Mouse (Mus musculus): ENCODE measurements around the gene Klc1. TPM values are rescaled to one million over a fixed set of nuclear protein-coding genes. Genes with fewer than 3 reads are reported as not detected.
A peak's percentile ranks its signal among the peaks of the same experiment; 100 is the strongest.
"Not testable (repeated sequence)": the region's sequence is repeated elsewhere in the genome, so short reads cannot be mapped to it uniquely, and the experiment has no call there.

Gene Klc1
- total and polyA plus RNA-seq, 2 experiments: 17.4 to 18.8 TPM

DNA sequence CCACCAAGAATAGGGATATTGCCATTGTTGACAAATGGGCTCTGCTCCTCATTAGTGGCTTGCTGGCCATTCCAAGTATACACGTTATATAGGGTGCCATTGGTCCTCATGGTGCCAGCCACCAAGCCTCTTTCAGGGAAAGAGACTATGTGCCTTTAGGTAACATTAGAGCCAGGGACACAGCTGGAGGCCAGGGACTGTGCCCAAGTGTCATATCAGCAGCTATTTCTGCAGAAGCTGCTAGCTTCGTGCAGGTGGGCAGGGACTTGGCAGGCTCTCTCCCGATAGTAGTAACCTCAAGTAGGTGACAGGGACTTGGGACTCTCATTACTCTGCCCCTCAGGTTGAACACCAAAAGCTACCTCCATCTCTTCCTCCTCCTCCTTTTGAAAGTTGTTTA, 23.7 kb upstream of the Klc1 start:
- DNase-seq (ENCODE audit: extremely low read depth, low read depth, low spot score): no peak
- no peak overlapping the region for H3K27ac ChIP-seq (replicated peaks; ENCODE audit: insufficient read depth, low read depth, low read length)
- H3K9ac ChIP-seq (ENCODE audit: low read depth, low read length): no peak overlapping the region
- no peaks in the 10 kb centered on the region for H3K4me1 ChIP-seq (ENCODE audit: control insufficient read depth, insufficient read depth, low read length)
- TF ChIP-seq CTCF (IDR thresholded peaks at IDR 0.05; ENCODE audit: low read depth, low read length): no peak
- 85% methylated on average over 3 of the region's 3 CpGs for WGBS
- no peaks in the 10 kb centered on the region for H3K27me3 ChIP-seq (ENCODE audit: control insufficient read depth, insufficient read depth, low read length)
- H3K4me3 ChIP-seq (ENCODE audit: insufficient read depth, low read depth, low read length): no peak overlapping the region
- no peaks in the 10 kb centered on the region for H3K36me3 ChIP-seq (ENCODE audit: control insufficient read depth, insufficient read depth, low read length)
- H3K79me2 ChIP-seq (ENCODE audit: control insufficient read depth, insufficient read depth, low read length): no peaks in the 10 kb centered on the region

DNA sequence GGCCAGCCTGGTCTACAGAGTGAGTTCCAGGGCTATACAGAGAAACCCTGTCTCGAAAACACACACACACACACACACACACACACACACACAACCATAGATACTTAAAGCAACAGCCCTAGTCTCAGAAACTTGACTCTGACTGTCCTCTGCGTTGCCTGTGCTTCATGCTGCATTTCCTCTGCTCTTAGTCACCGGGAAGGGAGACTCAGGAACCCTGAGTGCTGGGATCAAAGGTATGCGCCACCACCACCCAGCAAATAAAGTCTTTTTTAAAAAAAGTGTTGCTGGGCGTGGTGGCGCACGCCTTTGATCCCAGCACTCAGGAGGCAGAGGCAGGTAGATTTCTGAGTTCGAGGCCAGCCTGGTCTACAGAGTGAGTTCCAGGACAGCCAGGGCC, 22.0 kb upstream of the Klc1 start:
- not testable (repeated sequence) for H3K27me3 ChIP-seq (ENCODE audit: control insufficient read depth, insufficient read depth, low read length); H3K36me3 ChIP-seq (ENCODE audit: control insufficient read depth, insufficient read depth, low read length); DNase-seq (ENCODE audit: extremely low read depth, low read depth, low spot score); H3K9ac ChIP-seq (ENCODE audit: low read depth, low read length); H3K4me1 ChIP-seq (ENCODE audit: control insufficient read depth, insufficient read depth, low read length); H3K27ac ChIP-seq (replicated peaks; ENCODE audit: insufficient read depth, low read depth, low read length); H3K4me3 ChIP-seq (ENCODE audit: insufficient read depth, low read depth, low read length); H3K79me2 ChIP-seq (ENCODE audit: control insufficient read depth, insufficient read depth, low read length)
- WGBS: 86% methylated on average over 8 of the region's 8 CpGs

DNA sequence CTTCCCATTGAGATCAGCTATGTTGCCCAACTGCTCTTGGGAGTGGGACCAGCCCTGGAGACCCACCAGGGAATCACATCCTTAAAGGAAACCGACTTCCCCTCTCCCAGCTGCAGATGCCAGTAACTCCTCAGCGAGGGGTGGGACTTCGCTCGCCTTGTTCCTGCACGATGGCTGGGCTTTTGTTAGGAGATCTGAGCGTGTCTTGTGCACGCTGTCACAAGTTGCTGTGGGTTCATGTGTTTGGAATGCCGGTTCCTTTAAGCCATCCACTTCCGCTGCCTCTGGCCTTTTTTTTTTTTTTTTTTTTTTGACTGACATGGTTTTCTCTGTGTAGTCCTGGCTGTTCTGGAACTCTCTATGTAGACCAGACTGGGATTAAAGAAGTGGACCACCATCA, 21.3 kb upstream of the Klc1 start:
- no peak overlapping the region for H3K9ac ChIP-seq (ENCODE audit: low read depth, low read length)
- H3K79me2 ChIP-seq (ENCODE audit: control insufficient read depth, insufficient read depth, low read length): no peaks in the 10 kb centered on the region
- H3K4me1 ChIP-seq (ENCODE audit: control insufficient read depth, insufficient read depth, low read length): no peaks in the 10 kb centered on the region
- H3K27me3 ChIP-seq (ENCODE audit: control insufficient read depth, insufficient read depth, low read length): no peaks in the 10 kb centered on the region
- H3K27ac ChIP-seq (replicated peaks; ENCODE audit: insufficient read depth, low read depth, low read length): no peak overlapping the region
- no peak for TF ChIP-seq CTCF (IDR thresholded peaks at IDR 0.05; ENCODE audit: low read depth, low read length)
- TF ChIP-seq POLR2A (IDR thresholded peaks at IDR 0.05; ENCODE audit: extremely low read depth, insufficient read depth, low read length): no peak
- 71% methylated on average over 9 of the region's 9 CpGs for WGBS
- DNase-seq (ENCODE audit: extremely low read depth, low read depth, low spot score): no peak
- H3K36me3 ChIP-seq (ENCODE audit: control insufficient read depth, insufficient read depth, low read length): no peaks in the 10 kb centered on the region
- H3K4me3 ChIP-seq (ENCODE audit: insufficient read depth, low read depth, low read length): no peak overlapping the region

DNA sequence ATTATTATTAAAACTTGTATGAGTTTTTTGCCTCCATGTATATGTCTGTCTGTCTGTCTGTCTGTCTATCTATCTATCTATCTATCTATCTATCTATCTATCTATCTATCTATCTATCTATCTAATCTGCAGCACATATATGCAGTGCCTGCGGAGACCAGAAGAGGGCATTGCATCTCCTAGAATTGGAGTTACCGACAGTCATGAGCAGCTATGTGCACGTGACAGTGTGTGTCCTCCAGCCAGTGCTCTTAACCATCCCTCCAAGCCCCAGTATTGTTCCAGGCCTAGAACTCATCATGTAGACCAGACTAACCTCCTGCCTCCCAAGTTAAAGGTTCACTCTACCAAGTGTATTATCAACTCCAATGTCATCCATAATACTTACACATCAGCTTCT, 19.9 kb upstream of the Klc1 start:
- peak; percentile 61 for DNase-seq (ENCODE audit: extremely low read depth, low read depth, low spot score)
- Histone ChIP-seq H3K4me1 (ENCODE audit: control insufficient read depth, insufficient read depth, low read length) (peaks cover 7% of the 10 kb centered on the region), H3K27me3 (ENCODE audit: control insufficient read depth, insufficient read depth, low read length) (no peaks in the 10 kb centered on the region), H3K36me3 (ENCODE audit: control insufficient read depth, insufficient read depth, low read length) (no peaks in the 10 kb centered on the region), H3K4me3 (ENCODE audit: insufficient read depth, low read depth, low read length) (no peak overlapping the region), H3K9ac (ENCODE audit: low read depth, low read length) (no peak overlapping the region), H3K27ac (replicated peaks; ENCODE audit: insufficient read depth, low read depth, low read length) (no peak overlapping the region), H3K79me2 (ENCODE audit: control insufficient read depth, insufficient read depth, low read length) (no peaks in the 10 kb centered on the region)
- WGBS: 16% methylated on average over 3 of the region's 3 CpGs
- TF ChIP-seq POLR2A (IDR thresholded peaks at IDR 0.05; ENCODE audit: extremely low read depth, insufficient read depth, low read length): no peak
- TF ChIP-seq CTCF (IDR thresholded peaks at IDR 0.05; ENCODE audit: low read depth, low read length): peak; percentile 56

DNA sequence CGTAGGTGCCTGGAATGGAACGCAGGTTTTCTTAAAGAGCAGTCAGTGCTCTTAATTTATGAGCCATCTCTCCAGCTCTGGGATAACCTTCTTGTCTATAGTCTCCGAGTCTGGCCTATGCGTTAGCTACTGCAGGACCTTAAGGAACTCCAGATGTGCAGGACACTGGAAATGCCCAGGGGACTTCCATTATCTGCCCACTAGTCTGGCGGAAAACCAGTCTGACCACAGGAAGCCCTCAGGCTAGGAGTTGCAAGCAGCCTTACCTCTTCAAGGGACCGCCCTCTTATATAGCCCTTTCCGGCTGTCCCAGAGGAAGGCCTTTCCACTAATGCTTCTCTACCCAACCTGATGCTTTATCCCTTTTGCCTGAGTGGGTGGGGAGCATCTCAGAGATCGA, 17.3 kb upstream of the Klc1 start:
- Histone ChIP-seq H3K27ac (replicated peaks; ENCODE audit: insufficient read depth, low read depth, low read length) (no peak overlapping the region), H3K4me3 (ENCODE audit: insufficient read depth, low read depth, low read length) (no peak overlapping the region), H3K4me1 (ENCODE audit: control insufficient read depth, insufficient read depth, low read length) (peaks cover 9% of the 10 kb centered on the region), H3K27me3 (ENCODE audit: control insufficient read depth, insufficient read depth, low read length) (no peaks in the 10 kb centered on the region), H3K79me2 (ENCODE audit: control insufficient read depth, insufficient read depth, low read length) (no peaks in the 10 kb centered on the region), H3K9ac (ENCODE audit: low read depth, low read length) (no peak overlapping the region), H3K36me3 (ENCODE audit: control insufficient read depth, insufficient read depth, low read length) (no peaks in the 10 kb centered on the region)
- DNase-seq (ENCODE audit: extremely low read depth, low read depth, low spot score): no peak
- TF ChIP-seq POLR2A (IDR thresholded peaks at IDR 0.05; ENCODE audit: extremely low read depth, insufficient read depth, low read length) (no peak), CTCF (IDR thresholded peaks at IDR 0.05; ENCODE audit: low read depth, low read length) (no peak)
- 90% methylated on average over 8 of the region's 8 CpGs for WGBS

DNA sequence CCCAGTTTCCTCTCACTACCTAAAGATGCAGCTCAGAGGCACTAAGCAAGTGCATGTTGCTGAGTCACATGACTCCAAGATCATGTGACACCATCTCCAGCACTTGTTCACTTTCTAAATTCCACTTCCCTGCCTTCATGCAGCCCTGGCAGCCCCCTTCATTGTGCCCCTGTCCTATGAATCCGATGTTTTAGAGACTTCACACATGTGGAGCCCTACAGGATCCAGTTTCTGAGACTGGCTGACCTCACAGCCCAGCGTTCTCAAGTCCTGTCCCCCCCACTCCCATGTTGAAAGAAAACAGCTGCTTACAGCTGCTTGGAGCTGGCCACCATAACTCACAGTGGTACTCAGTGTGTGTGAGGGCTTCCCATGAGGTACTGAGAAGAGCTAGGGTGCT, 15.2 kb upstream of the Klc1 start:
- H3K27ac ChIP-seq (replicated peaks; ENCODE audit: insufficient read depth, low read depth, low read length): peak overlapping the region; percentile 35
- H3K79me2 ChIP-seq (ENCODE audit: control insufficient read depth, insufficient read depth, low read length): no peaks in the 10 kb centered on the region
- WGBS: 61% methylated on average over 2 of the region's 2 CpGs
- TF ChIP-seq POLR2A (IDR thresholded peaks at IDR 0.05; ENCODE audit: extremely low read depth, insufficient read depth, low read length) (no peak), CTCF (IDR thresholded peaks at IDR 0.05; ENCODE audit: low read depth, low read length) (no peak)
- no peak overlapping the region for H3K9ac ChIP-seq (ENCODE audit: low read depth, low read length)
- no peak for DNase-seq (ENCODE audit: extremely low read depth, low read depth, low spot score)
- H3K4me3 ChIP-seq (ENCODE audit: insufficient read depth, low read depth, low read length): no peak overlapping the region
- peaks cover 9% of the 10 kb centered on the region for H3K4me1 ChIP-seq (ENCODE audit: control insufficient read depth, insufficient read depth, low read length)
- H3K27me3 ChIP-seq (ENCODE audit: control insufficient read depth, insufficient read depth, low read length): no peaks in the 10 kb centered on the region
- H3K36me3 ChIP-seq (ENCODE audit: control insufficient read depth, insufficient read depth, low read length): no peaks in the 10 kb centered on the region

Measured in liver, adult 2 months (tissue).